Mouse (Mus musculus): Measurements from ENCODE around the gene Cyp26a1. TPM values are rescaled to one million over a fixed set of nuclear protein-coding genes. Genes with fewer than 3 reads are reported as not detected.

The Cyp26a1 gene
- total and polyA plus RNA-seq, 3 experiments, result 0.27 to 0.33 TPM; not detected in 1

DNA sequence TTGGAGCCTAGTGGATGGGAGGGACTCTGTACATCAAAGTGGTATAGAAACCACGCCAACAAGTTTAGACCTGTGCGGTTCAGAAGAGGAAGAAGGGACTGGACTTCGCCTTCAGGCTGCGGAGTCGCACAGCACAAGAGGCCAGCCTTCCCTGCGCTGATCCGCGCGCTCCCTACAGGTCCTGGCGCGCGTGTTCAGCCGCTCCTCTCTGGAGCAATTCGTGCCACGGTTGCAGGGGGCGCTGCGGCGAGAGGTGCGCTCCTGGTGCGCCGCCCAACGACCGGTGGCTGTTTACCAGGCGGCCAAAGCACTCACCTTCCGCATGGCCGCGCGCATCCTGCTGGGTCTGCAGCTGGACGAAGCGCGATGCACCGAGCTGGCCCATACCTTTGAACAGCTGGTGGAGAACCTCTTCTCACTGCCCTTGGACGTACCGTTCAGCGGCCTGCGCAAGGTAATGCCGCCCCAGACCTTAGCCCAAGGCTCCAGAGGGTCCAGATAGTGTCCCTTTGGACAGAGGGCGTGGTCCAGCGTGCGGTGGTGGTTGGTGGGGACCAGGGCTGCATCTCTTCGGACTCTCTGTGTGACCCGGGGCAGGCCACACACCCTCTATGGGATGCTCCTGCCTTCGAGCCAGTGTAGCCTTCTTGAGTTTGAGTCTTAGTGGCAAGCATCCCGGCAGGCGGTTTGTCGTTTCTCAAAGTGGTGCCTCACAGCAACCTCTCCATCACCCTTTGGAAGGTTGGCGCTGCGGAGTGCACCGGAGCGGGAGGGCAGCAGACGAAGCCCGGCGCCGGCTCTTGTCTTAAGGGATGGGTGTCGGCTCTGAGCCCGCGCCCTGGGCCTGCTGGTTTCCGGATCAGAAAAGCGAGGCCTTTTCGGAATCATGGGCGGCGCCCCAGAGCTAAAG is 10.4 kb upstream of the Cyp26a1 start:
- H3K9ac ChIP-seq (ENCODE audit: low read depth, low read length), result no peak overlapping the region
- WGBS, result 41% methylated on average over 62 of the region's 62 CpGs
- no peaks in the 10 kb centered on the region for H3K79me2 ChIP-seq (replicated peaks; ENCODE audit: control insufficient read depth, insufficient read depth, low read length)
- H3K27me3 ChIP-seq (ENCODE audit: control insufficient read depth, insufficient read depth, low read length), result no peaks in the 10 kb centered on the region
- H3K27ac ChIP-seq, result no peak overlapping the region
- DNase-seq, result no peak
- H3K4me3 ChIP-seq, result no peak overlapping the region
- no peaks in the 10 kb centered on the region for H3K36me3 ChIP-seq (ENCODE audit: control insufficient read depth, insufficient read depth, low read length)
- intact Hi-C loops (cut with DNase I), result no loop called here
- no peaks in the 10 kb centered on the region for H3K4me1 ChIP-seq (ENCODE audit: control insufficient read depth, insufficient read depth, low read length)
- TF ChIP-seq EP300 (IDR thresholded peaks at IDR 0.05; ENCODE audit: insufficient read depth, low read depth, low read length) (no peak), CTCF (IDR thresholded peaks at IDR 0.05) (0 out of 2 replicates have a peak, but pooled peaks have one; percentile 20)

GRCm38 (mm10) chr19:37689478-37689877 is 8.1 kb upstream of the Cyp26a1 start:
- 70% methylated on average over 5 of the region's 5 CpGs for WGBS
- DNase-seq, result no peak
- intact Hi-C loops (cut with DNase I), result no loop called here
- Histone ChIP-seq H3K4me3 (no peak overlapping the region), H3K9ac (ENCODE audit: low read depth, low read length) (no peak overlapping the region), H3K79me2 (replicated peaks; ENCODE audit: control insufficient read depth, insufficient read depth, low read length) (no peaks in the 10 kb centered on the region), H3K4me1 (ENCODE audit: control insufficient read depth, insufficient read depth, low read length) (no peaks in the 10 kb centered on the region), H3K27ac (no peak overlapping the region), H3K36me3 (ENCODE audit: control insufficient read depth, insufficient read depth, low read length) (no peaks in the 10 kb centered on the region), H3K27me3 (ENCODE audit: control insufficient read depth, insufficient read depth, low read length) (peaks cover 3% of the 10 kb centered on the region; the same call in 1 of the 2 replicates)
- TF ChIP-seq POLR2A (IDR thresholded peaks at IDR 0.05; ENCODE audit: insufficient read depth, low read depth, low read length) (no peak), CTCF (IDR thresholded peaks at IDR 0.05) (no peak), EP300 (IDR thresholded peaks at IDR 0.05; ENCODE audit: insufficient read depth, low read depth, low read length) (no peak)

GRCm38 (mm10) chr19:37690716-37691115 is 6.9 kb upstream of the Cyp26a1 start:
- Histone ChIP-seq H3K27ac (no peak overlapping the region), H3K9ac (ENCODE audit: low read depth, low read length) (no peak overlapping the region), H3K79me2 (replicated peaks; ENCODE audit: control insufficient read depth, insufficient read depth, low read length) (no peaks in the 10 kb centered on the region), H3K27me3 (ENCODE audit: control insufficient read depth, insufficient read depth, low read length) (peaks cover 4% of the 10 kb centered on the region; the same call in 1 of the 2 replicates), H3K4me1 (ENCODE audit: control insufficient read depth, insufficient read depth, low read length) (no peaks in the 10 kb centered on the region), H3K4me3 (no peak overlapping the region), H3K36me3 (ENCODE audit: control insufficient read depth, insufficient read depth, low read length) (no peaks in the 10 kb centered on the region)
- TF ChIP-seq POLR2A (IDR thresholded peaks at IDR 0.05; ENCODE audit: insufficient read depth, low read depth, low read length) (no peak), EP300 (IDR thresholded peaks at IDR 0.05; ENCODE audit: insufficient read depth, low read depth, low read length) (no peak), CTCF (IDR thresholded peaks at IDR 0.05) (no peak)
- intact Hi-C loops (cut with DNase I), result no loop called here
- DNase-seq, result no peak
- 44% methylated on average over 29 of the region's 29 CpGs for WGBS

DNA sequence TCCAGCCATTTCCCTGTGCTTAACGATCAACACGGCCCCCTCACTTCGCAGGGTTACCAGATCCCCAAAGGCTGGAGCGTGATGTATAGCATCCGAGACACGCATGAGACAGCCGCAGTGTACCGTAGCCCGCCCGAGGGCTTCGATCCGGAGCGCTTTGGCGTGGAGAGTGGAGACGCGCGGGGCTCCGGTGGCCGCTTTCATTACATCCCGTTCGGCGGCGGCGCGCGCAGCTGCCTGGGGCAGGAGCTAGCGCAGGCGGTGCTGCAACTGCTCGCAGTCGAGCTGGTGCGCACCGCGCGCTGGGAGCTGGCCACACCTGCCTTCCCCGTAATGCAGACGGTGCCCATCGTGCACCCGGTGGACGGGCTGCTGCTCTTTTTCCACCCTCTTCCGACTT is 4.7 kb upstream of the Cyp26a1 start:
- DNase-seq, result no peak
- 25% methylated on average over 40 of the region's 40 CpGs for WGBS
- intact Hi-C loops (cut with DNase I), result no loop called here
- no peak overlapping the region for H3K4me3 ChIP-seq
- H3K27ac ChIP-seq, result no peak overlapping the region
- no peaks in the 10 kb centered on the region for H3K36me3 ChIP-seq (ENCODE audit: control insufficient read depth, insufficient read depth, low read length)
- H3K27me3 ChIP-seq (ENCODE audit: control insufficient read depth, insufficient read depth, low read length), result peaks cover 16% of the 10 kb centered on the region
- no peak overlapping the region for H3K9ac ChIP-seq (ENCODE audit: low read depth, low read length)
- peaks cover 2% of the 10 kb centered on the region for H3K4me1 ChIP-seq (ENCODE audit: control insufficient read depth, insufficient read depth, low read length)
- TF ChIP-seq POLR2A (IDR thresholded peaks at IDR 0.05; ENCODE audit: insufficient read depth, low read depth, low read length) (no peak), CTCF (IDR thresholded peaks at IDR 0.05) (no peak), EP300 (IDR thresholded peaks at IDR 0.05; ENCODE audit: insufficient read depth, low read depth, low read length) (no peak)
- H3K79me2 ChIP-seq (replicated peaks; ENCODE audit: control insufficient read depth, insufficient read depth, low read length), result no peaks in the 10 kb centered on the region

DNA sequence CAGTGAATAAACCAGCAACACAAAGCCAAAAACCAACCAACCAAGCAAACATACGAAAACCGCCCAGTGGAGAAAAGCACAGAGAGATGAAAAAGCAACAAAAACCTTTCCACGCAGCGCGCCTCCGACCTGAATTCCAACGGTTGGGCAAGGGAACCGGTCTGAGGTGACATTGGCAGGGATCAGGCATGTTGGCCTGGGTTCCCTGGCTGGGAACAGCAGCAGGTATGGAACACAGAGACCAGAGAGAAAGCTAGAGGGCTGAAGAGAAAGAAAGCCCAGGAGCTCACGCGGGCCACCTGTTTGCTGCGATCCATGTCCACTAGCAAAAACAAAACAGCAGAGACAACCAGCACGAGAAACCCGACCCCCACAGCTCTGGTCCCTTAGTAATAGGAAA is 2.5 kb upstream of the Cyp26a1 start:
- Histone ChIP-seq H3K4me1 (ENCODE audit: control insufficient read depth, insufficient read depth, low read length) (peaks cover 2% of the 10 kb centered on the region), H3K27me3 (ENCODE audit: control insufficient read depth, insufficient read depth, low read length) (peaks cover 26% of the 10 kb centered on the region), H3K27ac (no peak overlapping the region), H3K4me3 (no peak overlapping the region), H3K79me2 (replicated peaks; ENCODE audit: control insufficient read depth, insufficient read depth, low read length) (no peaks in the 10 kb centered on the region), H3K9ac (ENCODE audit: low read depth, low read length) (no peak overlapping the region), H3K36me3 (ENCODE audit: control insufficient read depth, insufficient read depth, low read length) (no peaks in the 10 kb centered on the region)
- no peak for DNase-seq
- TF ChIP-seq CTCF (IDR thresholded peaks at IDR 0.05), result no peak
- TF ChIP-seq POLR2A (IDR thresholded peaks at IDR 0.05; ENCODE audit: insufficient read depth, low read depth, low read length), result no peak
- TF ChIP-seq EP300 (IDR thresholded peaks at IDR 0.05; ENCODE audit: insufficient read depth, low read depth, low read length), result no peak
- 81% methylated on average over 13 of the region's 13 CpGs for WGBS
- intact Hi-C loops (cut with DNase I), result no loop called here

Data from heart, adult 2 months (tissue).